Mouse (Mus musculus) T-helper 17 cell (primary cell): ENCODE measurements around the gene Sult4a1.
"Not testable (repeated sequence)": the region's sequence is repeated elsewhere in the genome, so short reads cannot be mapped to it uniquely, and the experiment has no call there.

ENCODE experiments used
- in situ Hi-C, 2 experiments: fragments of 300-600 bp; cut with MboI, MseI; formaldehyde crosslinking; loops; 1 replicate in 1 of 2; 2 replicates in 1 of 2; pipeline ENCODE4 v1.15.1; 2025; ENCODE audit warnings: high pct_unique_total_duplicates in 2 of 2

The Sult4a1 gene

DNA sequence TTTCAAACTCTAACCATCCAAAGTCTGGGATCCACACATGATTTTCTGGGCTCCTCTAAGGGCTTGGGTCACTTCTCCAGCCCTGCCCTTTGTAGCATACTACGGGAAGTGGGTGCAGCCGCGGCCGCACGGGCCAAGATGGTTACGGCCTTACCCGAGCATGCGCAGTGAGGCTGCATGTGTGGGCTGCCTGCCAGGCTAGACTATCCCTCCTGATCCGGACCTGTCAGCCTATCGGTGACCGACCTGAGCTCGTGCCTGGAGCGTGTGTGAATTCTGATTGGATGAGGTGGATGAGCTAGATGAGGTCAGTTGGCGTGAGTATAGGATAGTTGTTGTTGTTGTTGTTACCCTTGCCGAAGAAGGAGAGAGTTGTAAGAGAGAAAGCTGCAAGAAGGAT, 8.0 kb downstream of the Sult4a1 start:
- in situ Hi-C loops, result not testable (repeated sequence)

DNA sequence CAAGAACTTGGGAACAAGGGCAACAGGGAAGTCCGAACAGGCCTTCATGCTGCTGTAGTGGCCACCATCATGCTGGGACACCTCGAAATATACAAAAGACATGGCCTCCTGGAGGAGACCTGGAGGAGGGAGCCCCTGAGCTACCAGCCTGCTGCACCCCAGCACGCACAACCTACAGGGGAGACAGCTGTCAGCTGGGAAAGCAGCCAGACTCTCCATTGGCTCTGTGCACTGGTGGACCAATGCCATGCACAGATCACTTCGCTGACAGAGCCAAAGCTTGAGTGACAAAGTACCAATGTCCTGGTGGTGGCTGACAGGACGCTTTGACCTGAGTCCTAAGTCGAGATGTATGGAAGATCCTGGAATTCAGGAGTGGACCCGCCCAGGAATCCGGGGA, 9.5 kb downstream of the Sult4a1 start:
- in situ Hi-C loops, result no loop called here

DNA sequence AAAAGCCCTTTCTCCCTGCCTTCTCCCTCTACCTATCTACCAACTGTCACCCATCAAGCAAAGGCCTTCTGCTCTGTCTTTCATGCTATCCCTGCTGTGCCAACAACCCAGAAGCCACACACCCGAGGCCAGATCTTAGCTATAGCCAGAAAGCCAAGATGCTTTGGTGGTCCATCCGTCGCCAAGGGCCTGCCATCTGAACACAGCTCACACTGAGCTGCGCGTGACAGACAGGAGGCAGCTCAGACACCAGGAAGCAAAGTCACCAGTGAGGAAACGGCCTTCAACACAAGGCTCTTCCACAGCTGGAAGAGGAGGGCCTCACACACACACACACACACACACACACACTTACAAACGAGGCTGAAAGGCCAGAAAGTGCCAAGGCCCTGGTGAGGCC, 10.6 kb downstream of the Sult4a1 start:
- in situ Hi-C loops, result no loop called here

- in situ Hi-C loops, result no loop called here
These were observed 18.8 kb downstream of the Sult4a1 start for GRCm38 (mm10) chr15:84086775-84087174.

DNA sequence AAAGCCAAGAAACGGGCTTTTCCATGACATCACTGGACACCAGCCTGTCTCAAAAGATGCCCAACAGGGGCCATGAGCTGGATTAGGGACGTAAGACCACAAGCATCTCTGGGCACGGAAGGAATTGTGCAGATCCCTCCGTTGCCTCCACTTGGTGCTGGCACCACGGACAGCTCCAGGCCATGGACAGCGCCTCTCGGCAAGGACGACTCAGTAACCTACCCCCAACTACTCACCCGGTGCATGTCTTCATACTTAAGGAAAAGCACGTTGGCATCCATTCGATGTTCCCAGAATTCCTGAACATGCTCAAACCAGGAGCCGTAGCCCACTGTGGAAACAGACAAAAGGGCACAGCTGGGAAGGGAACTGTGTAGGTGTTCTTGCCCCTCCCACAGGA, 19.2 kb downstream of the Sult4a1 start:
- in situ Hi-C loops, result no loop called here

GRCm38 (mm10) chr15:84080069-84080468, 25.5 kb downstream of the Sult4a1 start:
- in situ Hi-C loops, result no loop called here

GRCm38 (mm10) chr15:84079519-84079918, 26.0 kb downstream of the Sult4a1 start:
- in situ Hi-C loops, result no loop called here

GRCm38 (mm10) chr15:84078667-84079066, 26.9 kb downstream of the Sult4a1 start:
- in situ Hi-C loops, result no loop called here

DNA sequence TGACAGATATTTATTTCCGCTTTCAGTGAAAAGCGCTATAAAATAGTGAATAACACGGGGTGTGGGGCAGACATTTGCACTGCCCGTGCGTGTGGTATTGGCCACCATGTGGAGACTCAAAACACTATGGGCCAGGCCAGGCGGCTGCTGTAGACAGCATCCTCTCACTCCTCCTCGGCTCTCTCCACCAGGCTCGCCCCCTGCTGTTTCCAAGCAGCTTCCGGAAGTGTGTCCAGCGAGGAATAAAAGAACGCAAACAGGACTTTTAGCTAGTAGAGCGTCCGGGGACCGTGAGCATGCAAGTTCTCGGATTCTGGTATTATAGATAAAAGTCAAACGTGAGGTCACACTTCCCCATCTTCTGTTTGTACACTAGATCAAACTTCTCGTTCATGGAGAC, 28.4 kb downstream of the Sult4a1 start:
- in situ Hi-C loops, result no loop called here

DNA sequence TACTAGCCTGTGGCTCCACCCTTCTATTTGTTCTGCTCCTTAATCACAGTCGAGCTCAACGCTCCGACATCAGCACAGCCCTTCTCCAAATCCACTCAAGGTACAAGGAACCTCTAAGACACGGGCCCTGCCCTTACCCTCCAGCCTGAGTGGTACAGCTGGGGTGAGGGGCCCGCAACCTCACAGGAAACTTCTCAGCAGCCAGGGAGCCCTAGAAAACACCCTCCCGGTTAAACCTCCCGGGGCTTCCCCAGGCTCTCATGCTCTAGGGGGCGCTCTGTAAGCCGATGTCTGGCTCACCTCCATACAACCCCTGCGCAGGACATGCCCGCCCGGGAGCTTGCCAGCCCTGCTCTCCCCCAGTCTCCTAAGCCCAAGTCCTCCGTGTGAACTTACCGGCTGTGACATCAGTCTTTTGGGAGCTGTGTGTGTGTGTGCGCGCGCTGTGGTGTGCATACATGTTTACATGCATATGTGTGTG, 30.8 kb downstream of the Sult4a1 start:
- in situ Hi-C loops, result no loop called here

DNA sequence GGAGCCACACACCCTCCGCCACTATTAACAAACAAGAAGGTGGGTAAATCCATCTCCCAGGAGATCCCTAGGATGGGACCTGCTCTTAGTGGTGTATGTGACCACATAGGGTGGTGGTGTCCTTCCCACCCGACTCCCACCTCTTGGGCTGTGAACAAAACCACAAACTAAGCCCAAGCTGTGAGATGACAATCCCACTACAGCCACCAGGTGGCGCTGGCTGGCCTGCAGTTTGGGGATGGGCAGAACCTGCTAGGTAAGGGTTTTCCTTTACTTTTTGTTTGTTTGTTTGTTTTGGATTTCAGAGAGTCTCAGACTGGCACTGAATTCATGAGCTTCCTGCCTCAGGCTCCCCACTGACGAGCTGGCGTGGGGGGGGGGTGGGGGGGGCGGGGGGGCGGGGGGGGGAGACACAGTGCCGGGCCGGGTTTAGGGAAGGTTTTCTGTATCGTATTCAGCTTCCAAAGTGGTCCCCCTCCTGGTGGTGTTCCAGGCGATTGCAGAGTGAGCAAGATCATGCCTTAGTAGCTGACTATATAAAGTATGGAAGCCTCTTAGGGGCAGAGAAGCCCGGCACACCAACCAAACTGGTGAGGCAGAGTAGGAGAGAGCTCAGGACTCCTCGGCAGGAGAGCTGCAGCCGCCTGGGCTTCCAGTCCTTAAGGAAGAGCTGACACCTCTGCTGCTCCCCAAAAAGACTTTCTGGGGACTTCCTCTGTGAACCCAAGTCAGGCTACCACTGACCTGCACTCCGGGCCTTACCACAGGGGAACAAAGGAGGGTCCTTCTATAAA, 31.4 kb downstream of the Sult4a1 start:
- in situ Hi-C loops, result no loop called here

- in situ Hi-C loops, result no loop called here
These were observed 32.5 kb downstream of the Sult4a1 start for GRCm38 (mm10) chr15:84073058-84073457.

GRCm38 (mm10) chr15:84072226-84072625, 33.3 kb downstream of the Sult4a1 start:
- in situ Hi-C loops, result no loop called here

DNA sequence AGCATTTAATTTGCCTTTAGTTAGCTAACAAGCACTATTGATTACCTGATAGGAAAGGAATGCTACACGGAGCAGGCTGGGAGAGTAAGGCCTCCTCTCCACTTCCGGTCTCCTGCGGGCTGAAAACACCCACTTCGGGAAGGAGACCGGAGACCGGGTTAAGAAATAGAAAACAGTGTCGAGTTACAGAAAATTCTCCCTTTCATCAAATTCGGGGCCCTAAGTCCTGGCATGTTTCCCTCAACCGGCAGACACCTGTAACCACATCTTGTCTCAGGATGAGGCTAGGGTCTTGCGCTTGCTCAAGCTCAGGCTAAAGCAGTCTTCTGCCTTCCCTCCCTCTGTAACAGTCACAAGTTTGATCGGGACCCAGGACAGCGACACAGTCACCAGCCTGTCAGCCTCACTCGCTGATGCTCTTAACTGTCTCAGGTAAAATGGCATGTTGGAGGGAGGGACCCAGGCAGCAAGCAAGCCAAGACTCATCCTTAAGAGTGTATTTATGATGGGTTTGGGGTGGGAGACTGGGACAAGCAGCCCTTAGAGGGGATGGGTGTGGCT, 35.4 kb downstream of the Sult4a1 start:
- in situ Hi-C loops, result no loop called here

GRCm38 (mm10) chr15:84069455-84070050, 36.0 kb downstream of the Sult4a1 start:
- in situ Hi-C loops, result no loop called here

- in situ Hi-C loops, result no loop called here
These were observed 39.9 kb downstream of the Sult4a1 start for GRCm38 (mm10) chr15:84065701-84066100.

DNA sequence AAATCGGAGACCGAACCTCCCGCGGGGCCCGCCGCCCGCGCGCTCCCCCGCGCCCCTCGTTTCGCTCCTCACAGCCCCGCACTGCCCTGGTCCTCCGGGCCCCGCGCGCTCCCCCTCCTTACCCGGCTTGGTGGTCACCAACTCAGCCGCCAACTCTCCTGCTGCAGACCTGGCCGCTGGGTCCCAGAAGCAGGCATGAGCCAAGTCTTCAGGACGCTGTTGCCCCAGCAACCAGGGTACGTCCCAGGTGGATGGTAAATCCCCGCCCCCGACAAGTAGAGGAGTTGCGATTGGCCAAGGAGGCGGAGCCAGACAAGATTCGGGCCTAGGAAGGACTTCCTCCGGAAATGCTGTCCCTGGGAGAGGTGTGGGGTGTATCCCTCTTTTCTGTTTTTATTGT, 40.4 kb downstream of the Sult4a1 start, which contains the start of gene Efcab6:
Gene Efcab6, minus strand, starts transcription at position 240 of the 400 bp plus-strand sequence.
- in situ Hi-C loops, result no loop called here

DNA sequence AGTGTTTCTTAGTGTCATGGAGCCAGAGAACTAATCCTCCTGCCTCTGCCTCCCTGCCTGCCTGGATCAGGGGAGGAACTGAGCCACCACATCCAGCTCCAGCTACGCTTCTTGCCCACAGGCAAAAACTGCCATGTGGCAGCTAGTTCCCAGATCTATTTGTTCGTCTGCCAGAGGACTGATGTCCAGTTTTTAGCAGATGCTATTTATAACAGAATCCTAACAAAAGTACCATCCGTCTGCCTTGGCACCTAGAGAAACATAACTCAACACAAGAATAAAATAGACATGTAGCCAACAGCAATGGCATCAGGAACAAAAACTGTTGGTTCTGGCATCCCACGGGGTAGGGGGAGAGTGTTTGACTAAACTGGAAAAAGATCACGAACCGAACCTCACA, 46.7 kb downstream of the Sult4a1 start:
- in situ Hi-C loops, result loop anchor here in 1 of 2 experiments (10.0 kb wide), 1 partner anchor 764 kb away; no protein-coding TSS in a partner anchor

- in situ Hi-C loops, result loop anchor here in 1 of 2 experiments (10.0 kb wide), 1 partner anchor 761 kb away; no protein-coding TSS in a partner anchor
These were observed 49.5 kb downstream of the Sult4a1 start for GRCm38 (mm10) chr15:84056083-84056482.

GRCm38 (mm10) chr15:84053859-84054258, 51.7 kb downstream of the Sult4a1 start:
- in situ Hi-C loops, result loop anchor here (5.0 to 10.0 kb wide), 3 partner anchors 192 to 759 kb away; no protein-coding TSS in a partner anchor

- in situ Hi-C loops, result loop anchor here (5.0 to 10.0 kb wide), 3 partner anchors 191 to 758 kb away; no protein-coding TSS in a partner anchor
These were observed 52.3 kb downstream of the Sult4a1 start for GRCm38 (mm10) chr15:84053240-84053639.

DNA sequence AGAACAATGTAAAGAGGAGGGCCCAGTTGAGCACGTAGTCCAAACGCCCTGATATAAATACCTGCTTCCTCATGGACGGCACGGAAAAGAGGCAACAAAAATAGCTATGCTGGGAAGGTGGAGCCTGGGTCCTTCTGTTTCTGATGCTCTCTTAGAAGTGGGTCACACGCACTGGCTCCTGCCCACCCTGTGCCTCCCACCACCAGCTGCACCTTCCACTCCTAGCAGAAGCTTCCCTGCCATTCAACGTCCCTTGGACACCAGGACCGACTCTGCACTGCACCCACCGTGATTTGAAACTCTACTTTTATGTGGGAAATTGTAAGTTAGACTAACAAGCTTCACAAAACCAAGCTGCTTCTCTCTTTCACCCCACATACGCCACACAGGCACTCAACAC, 53.2 kb downstream of the Sult4a1 start:
- in situ Hi-C loops, result loop anchor here (5.0 to 10.0 kb wide), 3 partner anchors 190 to 758 kb away; no protein-coding TSS in a partner anchor
